Mouse (Mus musculus) adrenal gland, postnatal 4 days (tissue): Measurements from ENCODE around the gene Fbxo42. TPM values are rescaled to one million over a fixed set of nuclear protein-coding genes. Genes with fewer than 3 reads are reported as not detected.
A peak's percentile ranks its signal among the peaks of the same experiment; 100 is the strongest.

Experiments used
- DNase-seq, 2 experiments: peaks; one replicate each; pipeline ENCODE4 v3.0.0; 2021 to 2022; ENCODE audit warnings: low spot score in 2 of 2, mixed read lengths in 2 of 2
- total RNA-seq, 2 experiments: library from RNA; stranded (reverse); gene quantifications; 2 replicates each; pipeline ENCODE4 v1.2.3; 2021

Fbxo42 gene
- total RNA-seq, 2 experiments from 2014 or later: 25.3 to 25.9 TPM

DNA sequence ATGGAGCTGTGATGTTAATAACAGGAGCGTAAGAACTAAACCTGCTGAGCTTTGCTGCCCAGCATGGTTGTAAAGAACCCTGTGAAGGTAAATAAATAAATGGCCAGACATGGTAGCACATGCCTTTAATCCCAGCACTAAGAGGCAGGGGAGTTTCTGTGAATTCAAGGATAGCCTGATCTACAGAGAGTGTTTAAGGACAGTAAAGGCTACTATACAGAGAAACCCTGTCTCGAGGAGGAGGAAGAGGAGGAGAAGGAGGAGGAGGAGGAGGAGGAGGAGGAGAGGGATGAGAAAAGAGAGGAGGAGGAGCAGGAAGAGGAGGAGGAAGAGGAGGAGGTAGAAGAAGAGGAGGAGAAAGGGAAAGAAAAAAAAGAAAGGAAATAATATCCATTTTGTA, 65.6 kb downstream of the Fbxo42 start:
- no peak for DNase-seq

DNA sequence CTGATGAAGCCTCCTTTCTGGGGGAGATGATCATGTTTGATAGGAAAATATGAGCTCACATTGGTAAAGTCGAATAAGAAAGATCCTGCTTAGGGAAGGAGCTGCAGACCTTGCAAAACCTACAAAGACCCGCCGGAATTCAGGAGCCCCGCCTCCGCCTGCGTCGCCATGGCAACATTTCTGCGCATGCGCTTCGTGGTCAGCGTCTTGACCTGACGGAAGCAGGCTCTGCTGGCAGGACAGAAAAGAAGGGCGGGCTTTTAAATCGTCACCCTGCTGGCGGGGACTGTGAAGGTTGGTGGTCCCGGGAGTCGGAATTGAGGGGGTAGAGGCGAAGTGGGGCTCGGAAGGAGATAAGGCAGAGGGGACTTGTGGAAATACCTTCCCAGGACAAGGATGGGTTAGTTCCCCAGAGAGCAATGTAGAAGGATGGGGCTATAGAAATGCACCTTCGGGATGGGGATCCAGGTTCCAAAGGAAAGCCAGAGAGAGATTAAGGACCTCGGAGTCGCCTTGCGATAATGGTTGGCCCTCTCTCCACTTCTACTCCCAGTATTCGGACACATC, 66.1 kb downstream of the Fbxo42 start, which contains the start of gene Rsg1:
Gene Rsg1 (plus strand): TSS at position 187 of the 567 bp plus-strand sequence.
- peak; percentile 87 to 91 for DNase-seq

DNA sequence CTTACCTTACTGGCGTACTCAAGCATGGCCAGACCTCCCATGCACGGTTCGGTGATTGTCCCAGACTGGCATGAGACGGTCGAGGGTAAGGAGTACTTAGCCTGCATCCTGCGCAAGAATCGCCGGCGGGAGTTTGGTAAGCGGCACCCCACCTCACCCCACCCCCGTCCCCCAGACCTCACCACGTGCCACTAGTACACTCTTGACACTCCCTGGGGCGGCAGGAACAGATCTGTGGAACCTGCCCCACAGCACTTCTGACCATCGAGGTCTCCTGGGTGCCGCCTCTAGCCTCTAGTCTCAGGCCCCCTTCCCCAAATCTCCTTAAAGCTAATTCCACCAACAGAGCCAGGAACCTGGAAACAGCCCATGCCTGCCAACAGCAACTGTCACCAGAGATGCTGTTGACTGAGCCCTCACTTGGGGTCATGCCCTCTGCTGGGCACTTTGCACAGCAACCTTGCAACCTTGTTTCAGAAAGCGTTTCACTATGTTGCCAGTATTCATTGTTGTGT, 66.7 kb downstream of the Fbxo42 start:
- no peak for DNase-seq

DNA sequence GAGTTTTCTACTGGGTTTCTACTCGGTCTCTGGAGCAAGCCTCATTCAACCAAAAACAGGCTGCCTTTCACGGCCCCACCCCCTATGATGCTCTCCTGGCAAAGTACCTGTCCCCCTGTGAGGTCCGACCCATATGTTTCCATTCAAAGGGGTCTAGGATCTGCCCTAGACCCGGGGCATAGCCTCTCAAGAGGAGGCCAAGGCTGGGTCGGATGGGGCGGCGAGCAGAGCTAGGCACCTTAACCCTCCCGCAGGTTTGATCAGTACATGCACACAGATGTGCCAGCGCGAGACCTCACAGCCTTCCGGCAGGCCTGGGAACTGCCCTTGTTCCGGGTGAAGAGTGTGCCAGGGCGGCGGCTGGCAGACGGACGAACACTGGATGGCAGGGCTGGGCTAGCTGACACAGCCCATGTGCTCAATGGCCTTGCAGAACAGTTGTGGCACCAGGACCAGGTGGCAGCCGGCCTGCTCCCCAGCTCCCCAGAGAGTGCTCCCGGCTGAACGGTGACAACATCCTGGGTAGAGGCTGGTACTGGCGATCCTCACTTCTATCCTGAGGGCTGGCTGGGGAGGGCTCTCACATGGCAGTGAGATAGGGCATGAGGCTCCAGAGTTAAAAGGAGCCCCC, 72.0 kb downstream of the Fbxo42 start:
- DNase-seq: no peak

DNA sequence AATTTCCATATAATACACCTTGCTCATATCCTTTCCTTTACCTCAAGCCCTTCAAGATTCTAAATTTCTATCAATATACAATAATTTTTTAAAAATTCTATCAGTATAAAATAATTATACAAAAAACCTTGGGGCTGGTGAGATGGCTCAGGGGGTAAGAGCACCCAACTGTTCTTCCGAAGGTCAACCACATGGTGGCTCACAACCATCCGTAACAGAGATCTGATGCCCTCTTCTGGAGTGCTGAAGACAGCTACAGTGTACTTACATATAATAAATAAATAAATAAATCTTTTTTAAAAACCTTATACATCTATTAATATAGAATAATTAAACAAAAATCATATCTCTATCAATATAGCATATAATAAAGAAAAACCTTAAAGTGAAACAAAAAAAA, 74.1 kb downstream of the Fbxo42 start:
- no peak for DNase-seq

DNA sequence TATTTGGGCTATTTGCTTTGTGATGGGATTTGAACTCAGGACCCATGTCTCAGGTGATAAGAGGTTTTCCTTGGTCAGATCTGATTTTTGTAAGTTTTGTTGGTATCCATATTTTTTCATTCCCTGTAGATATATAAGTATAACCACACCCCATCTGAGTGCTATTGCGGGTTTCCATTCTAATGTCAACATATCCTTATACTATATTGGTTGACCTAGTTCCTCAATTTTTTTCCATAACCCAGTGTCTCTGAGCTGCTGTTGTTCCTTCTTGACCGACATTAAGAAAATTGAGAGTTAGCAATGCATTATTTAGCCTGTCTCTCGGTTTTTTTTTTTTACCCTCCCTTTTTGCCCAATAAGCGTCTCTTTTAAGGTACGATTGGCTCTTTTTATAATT, 75.0 kb downstream of the Fbxo42 start:
- DNase-seq: no peak

DNA sequence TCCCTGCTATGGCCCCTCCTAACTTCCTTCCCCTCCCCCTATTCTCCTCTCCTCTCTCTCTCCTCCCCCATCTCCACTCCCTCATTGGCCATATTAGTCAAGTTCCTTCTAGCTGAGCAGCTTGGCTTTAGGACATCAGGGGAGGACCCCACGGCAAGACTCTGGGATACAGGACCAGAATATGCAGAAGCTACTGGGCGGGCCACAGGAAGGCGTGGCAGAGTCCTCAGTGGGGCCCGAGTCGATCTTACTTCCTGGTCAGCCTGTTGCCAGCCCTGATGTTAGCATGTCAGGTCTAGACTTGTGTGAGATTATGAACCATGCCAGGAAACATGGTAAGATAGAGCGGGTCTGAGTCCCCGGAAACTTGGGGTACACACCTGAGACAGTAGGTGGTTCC, 81.0 kb downstream of the Fbxo42 start:
- no peak for DNase-seq

DNA sequence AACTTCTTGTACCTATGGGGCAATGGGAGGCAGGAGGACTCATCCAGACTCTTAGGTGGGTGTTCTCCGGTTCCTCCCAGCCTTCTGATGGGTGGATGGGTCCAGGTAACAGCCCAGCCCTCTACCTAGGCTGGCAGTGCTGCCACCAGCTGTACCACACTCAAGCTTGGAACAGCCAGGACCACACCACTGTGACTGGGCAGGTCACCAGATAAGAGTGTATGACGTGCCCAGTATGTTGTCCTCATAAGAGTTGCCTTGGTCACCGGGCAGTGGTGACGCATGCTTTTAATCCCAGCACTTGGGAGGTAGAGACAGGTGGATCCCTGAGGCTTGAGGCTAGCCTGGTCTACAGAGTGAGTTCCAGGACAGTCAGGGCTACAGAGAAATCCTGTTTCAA, 85.5 kb downstream of the Fbxo42 start:
- DNase-seq: no peak

DNA sequence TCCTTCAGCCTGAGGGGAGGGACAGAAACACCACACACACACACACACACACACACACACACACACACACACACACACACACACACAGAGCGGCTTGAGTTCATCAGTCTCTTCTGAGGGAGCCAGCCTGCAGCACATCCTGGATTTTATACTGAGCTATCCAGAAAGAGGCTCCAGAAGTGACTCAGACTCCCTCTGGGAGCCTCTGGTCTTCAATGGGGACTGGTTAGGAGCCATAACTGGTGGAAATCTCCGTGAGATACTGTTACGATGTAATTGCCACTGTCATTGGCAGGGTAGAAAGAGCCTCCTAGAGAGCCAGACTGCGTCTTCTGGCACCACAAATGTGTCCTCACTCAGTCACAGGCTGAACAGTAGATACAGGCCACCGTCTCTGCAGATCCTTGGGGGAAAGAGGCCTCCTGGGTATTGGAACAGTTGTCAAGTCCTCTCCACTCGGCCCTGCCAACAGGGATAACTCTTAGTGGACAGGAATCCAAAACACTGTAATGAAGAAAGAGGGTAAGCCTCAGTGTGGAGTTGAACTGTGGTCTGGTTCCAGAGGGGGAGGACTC, 87.9 kb downstream of the Fbxo42 start:
- DNase-seq: no peak

DNA sequence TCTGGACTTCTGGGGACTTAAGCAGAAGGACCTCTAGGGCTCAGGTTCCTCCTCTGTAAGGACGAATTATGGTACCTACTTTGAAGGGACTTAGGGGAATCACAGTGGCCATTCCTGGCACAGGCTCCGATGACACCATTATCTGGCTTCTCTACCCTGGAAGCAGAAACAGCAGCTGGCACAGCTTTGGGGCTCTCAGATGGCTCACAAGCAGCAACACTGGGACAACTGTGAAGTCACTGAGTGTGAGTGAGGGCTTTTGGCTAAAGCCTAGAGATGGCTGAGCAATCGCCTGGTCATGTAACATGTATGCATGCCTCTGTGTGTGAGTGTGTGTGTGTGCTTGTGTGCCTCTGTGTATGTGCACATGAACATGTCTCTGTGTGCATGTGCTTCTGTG, 89.1 kb downstream of the Fbxo42 start:
- no peak for DNase-seq

DNA sequence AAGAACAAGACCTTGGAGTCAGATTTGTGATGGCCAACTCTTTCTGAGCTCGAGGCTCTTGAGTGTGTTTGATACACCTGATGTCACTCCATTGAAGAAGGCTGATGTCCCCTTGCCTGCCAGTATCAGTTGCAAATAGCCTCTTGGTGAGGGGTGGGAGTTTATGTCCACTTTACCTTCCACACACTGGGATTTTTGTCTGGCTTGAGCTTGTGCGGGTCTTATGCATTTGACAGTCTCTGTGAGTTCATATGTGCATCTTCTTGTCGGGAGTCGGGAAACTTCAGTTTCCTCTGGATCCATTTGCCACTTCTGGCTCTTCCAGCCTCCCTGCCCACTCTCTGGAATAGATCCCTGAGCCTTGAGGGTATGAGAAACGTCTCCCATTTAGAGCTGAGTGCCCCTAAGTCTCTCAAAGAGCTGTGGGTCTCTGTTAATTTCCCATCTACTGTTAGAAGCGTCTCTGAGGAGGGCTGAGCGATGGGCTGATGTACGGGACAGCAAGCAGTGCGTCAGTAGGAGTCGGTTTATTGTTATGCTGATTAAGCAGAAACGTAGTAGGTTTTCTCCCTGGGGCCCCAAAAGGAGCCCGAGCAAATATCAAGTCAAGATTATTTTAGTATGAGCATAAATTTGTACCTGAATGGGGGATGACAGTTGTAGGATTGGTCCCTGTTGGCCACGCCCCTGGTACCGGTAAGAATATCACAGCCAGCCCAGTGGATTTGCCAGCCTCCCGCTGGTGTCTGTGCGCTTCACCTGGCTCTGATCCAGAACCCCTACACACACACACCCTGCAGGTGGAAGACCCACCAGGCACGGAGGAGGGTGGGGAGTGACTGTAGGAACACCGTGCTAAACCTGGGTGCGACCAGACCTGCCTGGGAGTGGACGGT, 91.0 kb downstream of the Fbxo42 start:
- no peak for DNase-seq

DNA sequence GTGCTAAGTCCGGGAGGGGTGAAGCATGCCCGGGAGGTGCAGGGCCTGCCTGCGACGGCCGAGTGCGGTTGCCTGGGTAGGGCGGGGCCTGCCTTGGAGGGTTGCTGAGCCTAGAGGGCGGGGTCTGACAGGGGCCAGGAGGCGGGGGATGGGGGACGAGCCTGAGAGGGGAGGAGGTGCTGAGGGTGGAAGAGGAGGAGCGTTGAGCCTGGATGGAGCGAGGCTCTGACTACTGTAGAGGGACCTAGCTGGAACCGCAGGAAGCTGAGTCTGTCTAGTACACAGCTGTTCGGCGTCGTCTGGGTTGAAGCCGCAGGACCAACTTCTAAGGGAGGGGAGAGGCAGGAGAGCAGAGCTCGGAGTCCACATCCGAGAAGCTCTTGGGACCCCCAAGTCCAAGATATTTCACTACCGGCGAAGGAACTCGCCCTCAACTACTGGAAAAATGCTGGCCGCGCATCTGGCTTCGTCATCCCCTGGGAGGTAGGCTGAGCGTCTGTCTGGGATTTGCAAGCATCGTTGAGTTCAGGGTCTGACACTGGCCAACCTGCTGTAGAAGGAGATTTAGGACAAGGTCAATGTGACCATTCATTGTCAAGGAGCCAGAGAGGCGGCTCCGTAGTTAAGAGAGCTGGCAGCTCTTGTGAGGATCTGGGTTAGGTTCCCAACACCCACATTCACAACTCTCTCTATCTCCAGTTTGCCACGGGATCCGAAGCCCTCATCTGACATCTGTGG, 91.8 kb downstream of the Fbxo42 start, which contains the start of gene Arhgef19:
Gene Arhgef19 (plus strand): TSS at position 112 of the 738 bp plus-strand sequence.
- peak; percentile 70 to 89 for DNase-seq

DNA sequence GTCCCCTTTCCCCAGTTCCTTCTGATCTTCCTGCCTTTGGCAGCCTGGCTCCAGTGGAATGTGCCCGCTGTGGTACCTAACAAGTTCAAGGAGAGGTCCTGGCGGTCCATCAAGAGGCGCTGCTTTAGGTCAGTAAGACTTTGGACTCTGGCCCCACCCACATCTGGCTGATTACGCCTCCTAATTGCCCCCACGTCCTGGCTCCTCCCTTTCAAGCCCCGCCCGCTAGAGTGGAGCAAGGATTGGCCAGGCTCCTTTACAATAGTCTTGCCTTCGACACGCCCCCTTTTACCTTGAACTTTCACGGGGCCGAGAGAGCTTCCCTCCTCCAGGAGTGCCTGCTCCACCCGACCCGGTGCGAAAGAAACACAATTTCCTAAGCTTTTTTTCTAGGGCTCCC, 92.9 kb downstream of the Fbxo42 start:
- DNase-seq: peak in 1 of 2 experiments; percentile 56

DNA sequence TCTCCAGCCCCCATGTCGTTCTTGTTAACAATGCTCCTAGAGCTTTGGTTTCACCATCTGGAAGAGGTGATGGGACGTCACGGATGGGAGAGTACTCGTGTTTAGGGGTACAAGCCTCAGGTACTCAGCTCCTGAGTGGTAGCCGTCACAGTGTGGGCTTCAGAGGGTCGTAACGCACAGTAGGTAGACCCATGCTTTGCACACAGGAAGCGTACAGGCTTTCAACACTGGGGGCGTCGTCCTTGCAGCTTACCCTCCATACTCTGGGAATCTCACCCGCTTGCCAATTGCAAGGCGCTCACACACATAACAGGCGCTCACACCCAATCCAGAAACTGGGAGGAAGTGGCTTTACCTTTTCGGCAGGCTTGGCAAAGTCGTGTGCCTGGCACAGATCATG, 94.1 kb downstream of the Fbxo42 start:
- no peak for DNase-seq

DNA sequence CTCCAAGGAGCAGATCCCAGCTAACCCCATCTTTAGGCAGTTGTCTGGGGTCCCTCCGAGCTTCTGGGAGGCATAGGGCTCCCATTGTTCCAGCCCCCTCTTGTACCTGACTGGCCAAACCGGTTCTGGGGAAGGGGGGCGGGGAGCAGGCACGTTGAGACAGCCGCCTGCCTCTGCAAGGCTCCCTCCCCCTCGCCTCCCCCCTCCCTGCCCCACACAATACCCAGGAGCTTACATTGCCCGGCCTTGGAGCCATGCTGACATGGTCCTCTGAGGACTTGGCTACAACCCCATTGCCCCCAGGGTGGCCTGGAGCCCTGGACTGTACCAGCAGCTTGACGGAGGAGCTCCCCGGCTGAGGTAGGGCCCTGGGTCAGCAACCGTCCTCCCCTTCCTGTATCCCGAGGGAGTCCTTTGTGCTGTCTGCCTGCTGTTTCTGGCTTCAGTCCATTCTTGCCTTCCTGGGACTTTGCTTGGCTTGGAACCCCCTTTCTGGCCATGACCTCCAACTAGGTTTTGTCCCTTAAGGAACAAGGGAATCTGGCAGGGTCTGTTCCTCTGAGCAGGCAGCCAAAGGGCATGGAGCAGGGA, 95.0 kb downstream of the Fbxo42 start:
- no peak for DNase-seq

DNA sequence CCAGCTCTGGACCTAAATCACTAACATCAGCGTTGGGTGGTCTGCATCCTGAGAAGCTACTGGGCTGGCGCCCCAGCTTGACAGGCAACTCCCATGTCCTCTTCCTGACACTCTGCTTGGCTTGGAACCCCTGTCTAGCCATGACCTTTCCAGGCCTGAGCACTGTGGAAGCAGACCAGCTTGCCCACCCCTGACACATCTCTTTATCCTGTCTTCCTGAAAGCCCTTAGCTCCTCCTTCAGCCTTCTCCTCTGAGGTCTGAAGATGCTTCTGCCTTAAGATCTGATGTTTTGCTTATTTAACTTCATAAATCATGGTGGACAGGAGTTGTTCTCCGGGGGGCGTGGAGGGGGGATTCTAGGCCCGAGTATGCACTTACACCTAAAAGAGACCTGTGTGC, 95.9 kb downstream of the Fbxo42 start:
- DNase-seq: no peak

DNA sequence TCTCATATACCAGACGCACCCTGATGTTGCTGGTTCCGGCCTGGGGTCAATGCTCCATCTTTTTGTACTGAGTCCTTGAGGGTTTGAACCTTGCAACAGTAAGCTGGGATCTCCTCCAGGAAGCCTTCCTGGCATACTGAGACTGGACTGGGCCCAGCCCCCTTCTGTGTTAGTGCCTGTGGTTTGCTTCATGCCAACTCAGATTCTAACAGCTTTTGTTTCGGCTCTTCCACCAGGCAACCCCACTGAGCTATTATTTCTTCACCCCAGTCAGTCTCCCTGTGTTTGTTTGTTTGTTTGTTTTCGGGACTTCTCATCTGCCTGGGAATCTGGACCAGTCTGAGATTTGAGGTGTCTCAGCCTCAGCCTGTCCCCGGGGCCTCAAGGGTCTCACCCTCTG, 96.7 kb downstream of the Fbxo42 start:
- DNase-seq: no peak

DNA sequence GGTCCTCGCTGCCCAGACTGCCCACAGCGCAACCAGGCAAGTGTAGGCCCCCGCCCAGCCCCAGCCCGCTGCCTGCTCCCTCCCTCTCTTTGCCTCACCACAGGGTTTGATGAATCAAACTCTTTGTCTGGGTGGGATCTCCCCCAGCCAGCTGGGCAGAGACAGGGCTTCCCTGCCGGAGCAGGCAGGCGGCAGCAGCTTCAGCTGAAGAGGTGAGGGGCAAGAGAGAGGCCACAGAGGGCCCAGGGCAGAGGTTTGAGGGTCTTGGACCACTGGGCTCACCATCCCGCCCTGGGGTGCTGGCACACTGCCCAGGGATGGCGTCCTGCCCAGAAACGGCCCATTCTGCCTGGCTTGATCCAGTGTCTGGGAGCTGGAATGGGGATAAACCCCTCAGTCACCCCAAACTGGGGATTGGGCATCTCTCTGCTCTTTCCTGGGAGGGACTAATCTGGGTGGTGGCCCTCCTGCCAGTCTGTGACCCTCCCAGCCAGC, 97.3 kb downstream of the Fbxo42 start:
- peak; percentile 59 to 68 for DNase-seq

DNA sequence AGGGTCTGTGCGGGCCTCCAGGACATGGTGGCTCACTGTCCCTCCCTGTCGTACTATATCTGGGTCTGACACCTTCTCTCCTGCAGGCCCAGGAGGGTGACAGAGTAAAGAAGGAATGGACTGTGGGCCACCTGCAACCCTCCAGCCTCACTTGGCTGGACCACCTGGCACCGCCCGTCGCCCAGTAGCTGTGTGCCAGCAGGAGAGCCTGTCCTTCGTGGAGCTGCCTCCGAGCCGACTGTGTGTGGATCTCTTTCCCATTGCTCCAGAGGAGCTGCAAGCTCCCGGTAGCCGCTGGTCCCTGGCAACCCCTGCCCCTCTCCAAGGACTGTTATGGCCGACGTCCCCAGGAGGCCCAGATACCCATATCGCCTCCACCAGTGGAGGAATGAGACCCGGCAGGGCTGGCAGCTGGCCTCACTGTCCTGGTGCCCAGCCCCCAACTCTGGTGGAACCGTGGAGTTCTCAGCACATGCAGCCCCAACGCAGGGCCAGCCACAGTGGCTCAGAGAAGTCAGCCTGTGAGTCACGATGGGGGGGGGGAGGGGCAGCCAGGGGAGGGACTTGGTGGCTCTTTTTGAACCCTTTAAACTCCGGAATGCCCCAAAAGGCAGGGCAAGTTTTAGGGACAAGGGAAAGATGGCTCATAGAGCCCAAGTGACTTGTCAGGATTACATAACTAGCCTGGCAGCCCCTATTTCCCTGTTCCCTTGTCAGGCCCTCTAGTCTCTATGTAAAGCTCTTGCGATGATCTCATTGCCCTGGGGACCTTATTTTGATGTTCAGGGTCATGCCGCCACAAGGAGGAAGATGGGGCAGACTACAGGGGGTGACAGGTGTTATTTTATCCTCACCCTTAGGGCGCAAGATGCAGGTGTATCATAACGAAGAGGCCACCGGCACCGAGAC, 98.6 kb downstream of the Fbxo42 start:
- DNase-seq: no peak
